Mouse (Mus musculus) ES-Bruce4 (cell line): ENCODE measurements around the gene Bbs7.

Experiments
- CTCF ChIP-seq: IDR thresholded peaks from one replicate; pipeline ENCODE4 v1.8.1; 2011; ENCODE audit warnings: low read depth, low read length
- EP300 ChIP-seq: IDR thresholded peaks from 2 replicates; pipeline ENCODE4 v1.6.1; 2011; ENCODE audit warnings: low read depth, low read length; ENCODE audit not compliant: insufficient read depth
- POLR2A ChIP-seq: IDR thresholded peaks from one replicate; pipeline ENCODE4 v1.8.1; 2011; ENCODE audit warnings: low read length; ENCODE audit not compliant: insufficient read depth

GRCm38 (mm10) chr3:36644554-36645244 lies 31.4 kb upstream of the Bbs7 start:
- TF ChIP-seq CTCF (no peak), POLR2A (no peak), EP300 (no peak)
